Mouse (Mus musculus) left cerebral cortex, adult 11 months (tissue): Measurements from ENCODE around the gene Emb.
"Not testable (repeated sequence)": the region's sequence is repeated elsewhere in the genome, so short reads cannot be mapped to it uniquely, and the experiment has no call there.

Experiments used
- DNase-seq: peaks from one replicate; pipeline ENCODE4 v3.0.0; 2022; ENCODE audit warnings: low spot score

The Emb gene

DNA sequence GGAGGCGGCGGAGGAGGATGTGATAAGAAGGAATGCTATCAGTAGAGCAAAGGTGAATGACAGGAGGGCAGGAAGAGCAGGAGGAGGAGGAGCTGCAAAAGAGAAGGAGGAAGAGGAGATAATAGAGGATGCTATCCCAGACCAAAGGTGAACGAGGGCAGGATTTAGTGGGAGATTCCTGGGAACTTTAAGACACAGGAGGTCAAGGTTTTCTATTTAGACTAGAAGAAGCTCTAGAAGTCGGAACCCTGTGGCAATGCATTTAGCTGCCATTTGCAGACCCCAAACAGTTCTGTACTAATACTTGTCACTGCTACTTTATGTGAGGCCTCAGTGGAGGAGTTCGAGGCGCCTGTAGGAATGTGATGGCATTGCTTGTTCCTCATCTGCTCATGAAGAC, at the start of gene Emb:
Emb (plus strand) TSS at position 301 of the 400 bp plus-strand sequence.
- no peak for DNase-seq

DNA sequence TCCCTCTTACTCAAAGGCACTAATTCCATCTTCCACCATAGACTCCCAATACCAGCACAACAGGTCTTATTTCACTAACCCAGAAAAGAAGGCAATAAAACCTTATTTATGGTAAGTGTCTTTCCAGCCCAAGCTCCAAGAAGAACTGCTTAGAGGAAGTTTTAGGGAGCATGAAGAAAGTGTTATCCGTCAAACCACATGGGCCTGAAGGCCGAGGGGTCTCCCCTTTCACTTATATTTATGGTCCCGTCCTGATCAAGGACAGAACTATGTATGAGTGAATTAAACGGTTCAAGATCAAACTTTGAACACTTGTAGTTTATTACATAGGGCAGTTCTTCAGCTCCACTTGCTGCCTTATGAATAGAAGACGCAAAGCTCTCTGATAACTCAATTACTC, 44.4 kb upstream of the Emb start:
- no peak for DNase-seq

- DNase-seq, result no peak
Observed at GRCm38 (mm10) chr13:117165071-117165470, 43.3 kb upstream of the Emb start.

- DNase-seq, result not testable (repeated sequence)
Observed at GRCm38 (mm10) chr13:117180912-117181311, 27.4 kb upstream of the Emb start.

- no peak for DNase-seq
Observed at GRCm38 (mm10) chr13:117183288-117183687, 25.0 kb upstream of the Emb start.

DNA sequence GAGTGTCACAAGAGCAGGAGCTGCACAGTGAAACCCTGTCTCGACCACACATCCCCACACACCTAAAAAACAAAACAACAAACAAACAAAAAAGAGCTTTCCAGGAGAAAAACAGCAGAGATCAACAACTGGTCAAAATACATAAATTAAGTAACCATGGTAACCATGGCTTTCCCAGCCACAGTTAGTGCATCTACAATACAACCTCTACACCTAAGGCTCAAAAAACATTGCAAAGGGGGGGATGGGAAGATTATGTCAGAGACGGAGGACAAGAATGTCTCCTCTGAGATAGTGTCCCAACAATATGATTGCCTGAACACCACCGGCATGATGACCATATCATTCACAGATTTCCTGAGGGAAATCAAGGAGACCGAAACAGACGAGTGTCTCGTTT, 23.0 kb upstream of the Emb start:
- no peak for DNase-seq

GRCm38 (mm10) chr13:117192161-117192560, 16.2 kb upstream of the Emb start:
- DNase-seq, result no peak

DNA sequence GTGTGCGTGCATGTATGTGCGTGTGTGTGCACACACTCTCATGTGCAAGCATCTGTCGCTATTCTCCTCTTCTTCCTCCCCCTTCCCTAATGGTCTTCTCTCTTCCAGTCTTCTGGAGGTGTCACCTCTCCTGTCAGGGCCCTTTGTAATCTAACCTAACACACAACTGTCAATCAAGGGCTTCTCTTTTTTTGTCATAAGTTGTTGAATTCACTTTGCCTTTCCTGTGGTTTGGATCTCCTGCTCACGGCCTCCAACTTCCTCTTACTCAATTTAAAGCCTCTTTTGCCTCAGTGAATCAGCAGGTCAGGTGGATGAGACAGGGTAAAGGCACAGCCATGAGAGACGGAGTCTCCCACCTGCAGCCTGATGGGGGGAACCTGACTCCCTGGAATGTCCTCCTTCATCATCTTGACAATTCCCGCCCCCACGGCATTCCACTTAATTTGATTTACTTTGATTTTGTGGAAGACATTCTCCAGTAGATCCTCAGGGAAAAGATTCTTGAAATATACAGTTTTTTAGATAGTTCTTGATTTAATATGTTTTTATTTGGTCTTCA, 14.8 kb upstream of the Emb start:
- DNase-seq, result no peak

DNA sequence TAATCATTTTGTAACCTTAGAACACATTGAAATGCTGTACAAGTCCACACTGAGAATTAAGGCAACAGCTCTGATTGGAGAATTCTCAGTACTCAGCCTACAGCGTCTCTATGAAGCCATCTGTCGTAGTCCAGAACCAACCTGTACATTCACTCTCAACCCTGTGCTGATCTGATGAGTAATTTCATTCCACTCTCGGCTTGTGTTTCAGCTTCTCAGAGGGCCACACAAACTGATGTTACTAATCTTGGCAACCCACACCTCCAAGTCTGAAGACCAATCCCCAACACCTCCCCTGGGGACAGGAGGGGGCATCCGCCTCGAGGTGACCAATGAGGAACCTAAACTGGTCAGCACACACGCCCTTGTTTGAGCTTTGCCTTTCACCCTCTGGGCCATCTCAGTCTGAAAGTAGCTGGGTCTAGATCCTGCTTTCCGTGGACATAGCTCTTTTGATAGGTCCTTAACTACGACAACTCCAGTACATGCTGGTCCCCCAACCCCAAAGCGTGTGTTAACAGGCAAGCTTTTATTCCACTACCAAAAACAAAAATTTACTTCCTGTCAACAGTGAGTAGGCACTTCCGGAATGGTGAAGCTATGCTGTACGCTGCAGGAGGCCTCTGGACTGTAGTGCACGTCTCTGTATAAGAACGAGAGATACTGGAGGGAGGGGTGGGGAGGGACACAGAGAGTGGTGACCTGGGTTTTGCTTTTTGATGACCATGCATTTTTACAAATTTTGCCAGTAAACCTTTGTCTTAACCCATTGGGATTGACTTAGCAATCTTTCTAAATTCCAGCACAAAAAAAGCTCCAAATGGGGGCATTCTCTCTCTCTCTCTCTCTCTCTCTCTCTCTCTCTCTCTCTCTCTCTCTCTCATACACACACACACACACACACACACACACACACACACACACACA, 12.5 kb upstream of the Emb start:
- DNase-seq, result no peak

GRCm38 (mm10) chr13:117197666-117198065, 10.7 kb upstream of the Emb start:
- DNase-seq, result no peak

DNA sequence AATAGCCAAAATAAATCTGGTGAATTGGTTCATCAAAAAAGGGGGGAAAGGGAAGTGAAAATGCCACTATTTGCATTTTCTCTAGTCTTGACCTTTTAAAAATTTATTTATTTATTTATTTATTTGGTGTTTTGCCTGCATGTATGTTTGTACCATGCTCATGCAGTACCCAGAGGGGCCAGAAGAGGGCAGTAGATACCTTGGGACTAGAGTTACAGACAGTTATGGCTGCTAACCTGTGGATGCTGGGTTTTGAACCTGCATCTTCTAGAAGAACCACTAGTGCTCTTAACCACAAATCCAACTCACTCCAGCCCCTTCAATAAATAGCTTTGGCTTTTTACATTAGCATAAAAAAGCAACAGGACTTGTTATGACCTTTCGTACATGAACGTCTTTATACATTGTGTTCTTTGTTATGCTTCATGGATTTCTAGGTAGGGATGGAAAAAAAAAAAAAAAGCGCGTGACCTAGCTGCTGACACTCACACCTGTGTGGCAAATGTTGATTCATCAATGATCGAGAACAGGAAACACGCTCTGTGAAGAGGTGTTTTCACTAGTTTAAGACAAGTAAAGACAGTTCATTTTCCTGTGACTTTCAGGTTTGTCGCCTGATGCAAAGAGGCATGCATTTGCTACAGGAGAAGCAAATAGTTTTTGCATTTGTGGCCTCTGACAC, 9.8 kb upstream of the Emb start:
- peak; percentile 27 for DNase-seq

- DNase-seq, result no peak
Observed at GRCm38 (mm10) chr13:117202755-117203471, 5.4 kb upstream of the Emb start.

DNA sequence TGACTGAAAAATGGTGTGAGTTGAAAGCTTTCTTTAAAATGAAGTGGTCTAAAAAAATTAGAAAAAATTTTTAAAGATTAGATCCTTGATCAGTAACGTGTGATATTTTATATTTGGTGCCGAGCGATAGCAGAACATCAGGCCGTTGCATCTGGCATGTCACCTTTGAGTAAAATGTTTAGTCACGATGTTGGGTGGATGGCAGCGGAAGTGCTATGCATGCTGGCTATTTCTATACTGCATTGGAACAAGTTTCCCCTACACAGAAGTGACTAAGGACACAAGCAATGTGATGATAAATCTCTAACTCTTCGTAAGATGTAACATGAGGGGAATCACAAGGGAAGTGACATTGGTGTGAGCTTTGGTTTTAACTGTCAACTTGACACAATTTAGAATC, 3.7 kb upstream of the Emb start:
- DNase-seq, result no peak

DNA sequence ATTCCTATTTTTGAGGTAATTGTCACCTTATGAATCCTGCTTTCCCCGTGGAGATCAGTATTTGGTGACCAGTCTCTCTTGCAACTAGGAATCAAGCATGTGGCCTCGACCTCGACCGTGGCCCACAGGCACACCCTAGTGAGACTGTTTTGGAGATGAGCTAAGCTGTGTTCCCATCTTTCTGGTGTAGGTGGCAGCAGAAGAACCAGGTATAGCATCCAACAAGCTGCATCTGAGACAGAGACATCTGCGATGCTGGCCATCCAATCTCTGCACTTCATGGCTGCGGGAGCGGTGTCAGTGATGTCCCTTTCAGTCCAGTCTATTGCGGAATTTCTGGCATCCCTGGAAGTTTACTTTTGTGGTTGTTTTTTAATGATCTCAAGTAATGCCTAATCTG, 2.3 kb upstream of the Emb start:
- no peak for DNase-seq

DNA sequence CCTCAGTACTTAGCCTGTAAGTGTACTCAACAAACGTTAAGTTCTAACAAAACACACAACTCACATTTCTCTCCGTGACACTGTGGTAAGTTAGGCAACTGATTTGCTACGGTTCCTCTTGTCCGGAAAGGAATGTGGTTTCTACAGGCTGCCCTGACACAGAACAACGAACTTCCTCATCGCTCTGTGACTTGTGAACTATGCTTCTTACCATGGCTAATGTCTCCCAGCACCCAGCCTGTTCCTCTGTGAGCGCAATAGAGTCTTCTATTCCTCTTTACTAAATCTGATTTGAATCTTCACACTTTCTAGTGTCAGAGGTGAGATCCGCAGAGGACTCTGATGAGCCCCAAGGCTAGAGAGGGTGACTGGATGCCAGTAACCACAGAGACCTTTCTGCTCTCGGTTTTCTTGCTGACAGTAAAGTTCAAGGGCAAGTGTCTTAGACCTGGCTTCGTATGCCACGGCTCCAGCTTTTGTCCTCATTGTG, 3.1 kb downstream of the Emb start:
- DNase-seq, result no peak

DNA sequence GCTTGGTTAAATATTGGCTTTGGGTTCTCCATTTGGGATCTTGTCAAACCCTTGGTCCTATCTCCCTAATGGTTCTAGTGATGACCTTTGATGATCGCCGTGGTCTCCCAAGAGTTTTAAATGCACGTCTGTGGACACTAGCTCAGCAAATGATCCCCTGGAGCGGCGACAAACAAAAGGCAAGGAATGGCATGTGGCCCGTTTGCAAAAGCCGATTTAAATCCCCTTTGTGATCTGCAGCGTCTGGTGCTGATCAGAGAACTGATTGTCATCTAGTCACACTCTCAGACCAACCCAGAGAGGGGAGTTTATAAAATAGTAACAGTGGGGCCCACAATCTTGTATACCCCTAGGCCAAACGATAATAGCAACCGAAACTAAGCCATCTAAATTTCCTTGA, 7.1 kb downstream of the Emb start:
- DNase-seq, result no peak

GRCm38 (mm10) chr13:117216126-117216525, 7.8 kb downstream of the Emb start:
- no peak for DNase-seq

DNA sequence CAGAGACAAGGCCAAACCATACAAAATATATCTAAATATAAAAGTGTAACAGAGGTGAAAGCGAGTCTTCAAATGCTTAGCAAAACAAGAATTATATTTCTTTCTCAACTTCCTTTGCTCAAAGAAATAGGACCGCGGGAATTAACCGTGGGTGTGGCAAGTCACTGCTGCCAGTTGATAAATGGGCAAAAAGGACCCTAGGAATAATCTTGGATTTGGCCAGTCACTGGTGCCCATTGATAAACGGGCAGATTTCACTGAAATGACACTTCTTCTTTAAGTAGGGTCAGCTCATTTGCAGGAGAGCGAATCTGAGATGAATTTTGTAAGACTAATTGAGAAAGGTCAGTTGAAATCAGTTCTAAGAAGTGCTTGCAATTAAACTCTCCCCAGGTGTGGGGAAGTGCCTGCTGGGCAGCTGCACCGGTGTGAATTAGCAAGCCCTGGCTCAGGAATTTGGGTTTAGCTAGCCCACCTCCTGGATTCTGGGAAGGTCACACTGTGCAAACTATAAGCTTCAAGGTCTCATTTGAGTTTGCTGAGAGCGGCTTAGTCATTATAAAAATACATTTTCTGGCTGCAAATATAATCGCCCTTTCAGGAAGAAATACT, 8.5 kb downstream of the Emb start:
- DNase-seq, result no peak

DNA sequence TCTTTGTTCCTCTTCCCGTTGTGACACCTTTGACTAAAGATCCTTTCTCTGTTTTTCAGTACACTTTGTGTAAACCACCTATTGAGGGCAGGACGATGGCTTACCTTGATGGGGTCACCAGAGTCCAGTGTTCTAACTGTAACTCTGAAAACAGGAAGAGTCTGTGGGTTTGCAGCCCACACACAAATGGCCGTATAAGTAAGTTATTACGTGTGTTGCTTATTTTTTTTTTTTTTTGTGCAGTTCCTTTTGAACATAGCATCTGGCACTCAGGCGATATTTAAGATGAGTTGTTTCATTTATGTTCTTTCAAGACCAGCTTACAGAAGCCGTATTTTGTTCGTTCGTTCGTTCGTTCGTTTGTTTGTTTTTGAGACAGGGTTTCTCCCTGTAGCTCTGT, 9.3 kb downstream of the Emb start:
- no peak for DNase-seq

DNA sequence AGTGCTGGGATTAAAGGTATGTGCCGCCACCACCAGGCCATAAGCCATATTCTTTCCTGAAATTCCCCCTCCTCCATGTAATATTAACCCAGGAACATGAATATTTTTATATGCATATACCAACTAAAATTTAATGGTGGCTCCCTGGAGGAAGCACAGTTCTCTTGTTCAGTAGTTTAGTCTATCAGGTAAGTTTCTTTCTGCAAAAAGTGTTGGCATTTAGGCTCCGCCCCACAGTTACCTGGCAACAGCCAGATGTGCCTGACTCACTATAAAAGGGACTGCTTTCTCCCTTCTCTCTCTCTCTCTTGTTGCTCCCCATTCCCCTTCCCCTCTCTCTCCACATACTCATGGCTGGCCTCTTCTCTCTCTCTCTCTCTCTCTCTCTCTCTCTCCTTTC, 9.8 kb downstream of the Emb start:
- no peak for DNase-seq

DNA sequence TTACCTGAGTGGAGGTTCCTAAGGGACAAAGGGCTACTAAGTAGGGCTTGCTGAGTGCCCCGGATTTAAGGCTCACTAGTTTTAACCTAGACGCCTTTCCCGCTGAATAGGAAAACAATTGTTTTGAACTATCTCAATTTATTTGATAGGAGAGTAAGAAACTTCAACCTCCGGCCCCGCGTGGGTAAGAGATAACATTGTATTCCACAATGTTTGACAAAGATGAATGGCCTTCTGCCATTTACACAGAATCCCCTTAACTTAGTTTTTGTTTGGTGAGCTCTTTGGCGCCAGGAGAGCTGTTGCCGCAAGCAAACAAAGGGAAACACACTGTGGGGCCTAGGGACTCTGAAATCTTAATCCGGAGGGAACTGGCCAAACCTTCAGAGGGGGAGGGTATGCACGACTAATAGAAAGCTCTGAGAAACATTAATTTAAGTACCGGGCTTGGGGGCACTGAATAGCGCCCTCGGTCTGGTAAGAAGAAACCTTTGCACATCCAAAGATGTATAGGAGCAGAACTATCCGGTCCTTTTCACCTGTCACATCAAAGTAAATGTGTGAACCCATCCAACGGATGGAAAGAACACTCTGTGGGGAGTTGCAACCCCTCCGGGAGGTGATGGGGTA, 11.7 kb downstream of the Emb start:
- no peak for DNase-seq
